Mouse (Mus musculus): Measurements from ENCODE around the gene Klra2.
"Not testable (repeated sequence)": the region's sequence is repeated elsewhere in the genome, so short reads cannot be mapped to it uniquely, and the experiment has no call there.

Gene Klra2

DNA sequence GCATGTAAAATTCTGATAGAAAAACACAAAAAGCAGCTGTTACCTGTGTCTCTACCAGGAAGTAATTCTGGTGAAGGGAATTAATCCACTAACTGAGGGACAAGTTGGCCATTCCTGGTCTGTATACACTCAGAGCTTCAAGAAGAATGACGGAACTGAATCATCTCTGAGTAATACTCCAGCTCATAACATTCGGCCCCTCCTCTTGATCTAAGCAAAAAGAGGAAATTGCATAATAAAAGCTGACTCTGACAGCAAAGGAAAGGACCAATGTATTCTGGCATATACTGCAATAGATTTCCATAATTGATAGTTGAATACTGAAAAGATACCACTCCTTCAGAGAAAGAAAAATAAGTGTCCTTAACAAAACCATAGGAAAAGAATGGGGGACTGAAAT, at the start of gene Klra2:
TSS of gene Klra2 (minus strand) at position 157 of the 400 bp plus-strand sequence.
- DNase-seq (ENCODE audit: low spot score), result no peak

DNA sequence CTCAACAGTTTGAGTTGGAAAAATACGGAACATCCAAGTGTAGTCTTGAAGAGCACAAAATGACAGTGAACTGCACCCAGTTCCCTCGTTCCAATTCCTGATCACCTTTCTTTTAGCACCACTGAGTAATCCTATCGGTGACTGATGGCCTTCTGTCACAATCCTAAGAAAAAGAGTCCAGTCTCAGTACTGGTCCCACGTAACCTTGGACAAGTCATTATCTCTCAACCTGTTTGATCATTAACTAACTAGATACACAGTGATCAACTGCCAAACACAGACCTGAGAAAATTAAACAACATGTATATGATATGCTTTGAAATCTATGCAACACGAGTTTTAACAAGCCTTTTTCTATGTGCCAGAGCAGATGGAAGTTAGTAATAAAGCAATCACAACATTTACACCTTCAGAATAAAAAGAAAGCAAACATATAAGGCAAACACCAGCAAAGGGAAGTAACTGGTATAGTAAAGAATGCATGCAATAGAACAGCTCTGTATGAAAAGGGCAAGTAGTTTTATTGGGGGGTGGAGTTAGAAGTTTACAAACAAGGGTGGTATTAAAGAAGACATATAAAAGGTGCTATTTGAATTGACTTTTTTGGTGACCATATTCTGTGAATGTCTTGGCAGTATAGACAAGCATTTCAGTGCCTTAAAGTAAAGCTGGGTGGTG, 47.4 kb upstream of the Klra2 start:
- no peak for DNase-seq (ENCODE audit: low spot score)

DNA sequence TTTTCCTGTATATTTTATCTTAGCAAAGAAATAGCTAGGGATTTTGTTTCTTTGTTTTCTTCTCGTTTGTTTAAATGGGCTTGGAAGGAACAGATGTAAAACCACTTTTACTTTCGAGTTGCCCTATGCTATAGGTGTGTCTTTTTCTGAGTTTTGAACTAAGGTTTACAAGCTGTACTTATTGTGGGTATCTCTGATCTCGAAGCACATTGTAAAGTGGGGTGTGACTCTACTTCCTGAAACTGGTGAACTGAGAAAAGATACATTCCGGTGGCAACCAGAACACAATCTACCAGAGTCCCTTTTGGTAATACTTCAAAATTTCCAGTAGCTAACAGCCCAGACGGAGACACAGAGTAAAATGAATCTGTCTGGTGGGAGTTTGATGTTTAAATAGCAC, 46.8 kb upstream of the Klra2 start:
- no peak for DNase-seq (ENCODE audit: low spot score)

DNA sequence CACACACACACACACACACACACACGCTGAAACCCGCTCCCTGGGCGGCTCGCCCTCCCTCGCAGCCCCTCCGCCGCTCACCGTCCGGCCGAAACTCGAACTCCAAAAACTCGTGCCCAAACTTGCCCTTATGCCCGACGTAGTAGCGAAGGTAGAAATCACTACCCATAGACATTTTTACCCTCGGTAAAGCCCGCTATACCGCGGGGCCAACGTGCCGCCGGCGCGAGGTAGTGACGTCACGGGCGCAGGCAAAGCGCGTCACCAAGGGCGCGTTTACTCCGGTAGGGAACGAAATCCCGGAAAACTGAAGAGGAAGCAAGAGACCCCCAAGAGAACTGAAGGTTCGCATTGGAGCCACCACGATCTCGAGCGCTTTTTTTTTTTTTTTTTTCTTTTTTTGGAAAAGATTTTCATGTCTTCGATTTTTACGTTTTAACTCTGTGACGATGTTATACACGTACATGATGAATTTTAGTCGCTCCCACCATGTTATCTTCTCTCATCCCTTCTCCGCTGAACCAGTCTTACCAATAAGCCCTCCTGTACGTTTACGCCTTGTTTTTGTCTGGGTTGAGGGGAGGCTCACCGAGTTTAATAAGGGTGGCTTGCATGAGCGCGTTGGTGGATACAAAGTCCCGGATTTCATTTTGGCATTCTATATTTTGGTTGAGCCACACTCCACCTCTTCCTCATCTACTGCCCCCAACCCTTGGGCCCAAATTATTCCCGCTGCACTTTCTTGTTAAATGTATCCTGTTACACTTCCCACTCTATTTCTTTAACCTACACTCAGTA, 46.0 kb upstream of the Klra2 start, which contains the start of gene Magohb:
TSS of gene Magohb (minus strand) at position 254 of the 798 bp plus-strand sequence.
- peak; percentile 96 for DNase-seq (ENCODE audit: low spot score)

DNA sequence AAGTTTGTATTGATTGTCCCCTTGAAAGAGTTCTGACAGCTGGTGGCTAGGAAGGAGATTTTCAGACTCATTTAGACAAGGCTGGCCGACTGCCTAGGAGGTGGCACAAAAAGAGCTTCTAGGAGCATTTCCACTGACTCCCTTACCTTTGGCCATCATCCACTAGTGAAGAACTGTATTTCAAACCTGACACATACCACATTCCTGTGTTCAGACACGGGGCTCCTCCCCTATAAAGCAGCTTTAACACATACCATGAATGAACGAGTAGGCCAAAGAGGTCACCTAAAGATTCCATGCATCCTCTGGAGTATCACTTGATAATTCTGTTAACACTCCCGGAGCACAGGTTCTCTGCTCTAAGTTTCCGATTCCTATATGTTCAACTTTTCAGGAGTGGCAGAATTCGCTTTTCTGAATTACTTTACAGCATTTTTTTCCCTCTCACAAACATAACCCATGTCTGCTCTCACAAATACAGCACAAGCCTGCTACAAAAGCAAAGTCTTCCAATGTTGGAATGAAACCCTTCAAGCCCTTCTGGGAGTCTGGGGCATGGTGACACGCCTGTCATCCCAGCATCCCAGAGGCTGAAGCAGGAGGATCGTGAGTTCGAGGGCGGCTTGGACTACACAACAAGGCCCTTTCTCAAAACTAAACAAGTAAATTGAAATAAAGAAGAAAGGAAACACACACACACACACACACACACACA, 45.3 kb upstream of the Klra2 start:
- DNase-seq (ENCODE audit: low spot score), result no peak

DNA sequence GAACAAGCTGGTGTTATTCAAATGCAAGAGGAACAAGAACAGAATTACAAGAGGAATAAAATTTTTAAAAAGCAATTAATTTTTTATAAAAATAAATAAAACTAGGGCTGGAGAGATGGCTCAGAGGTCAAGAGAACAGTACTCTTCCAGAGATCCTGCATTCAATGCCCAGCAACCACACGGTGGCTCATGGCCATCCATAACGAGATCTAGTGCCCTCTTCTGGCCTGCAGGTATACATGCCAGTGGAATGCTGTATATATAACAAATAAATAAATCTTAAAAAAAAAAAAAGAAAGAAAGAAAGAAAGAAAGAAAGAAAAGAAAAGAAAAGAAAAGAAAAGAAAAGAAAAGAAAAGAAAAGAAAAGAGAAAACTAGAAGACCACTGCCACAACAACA, 43.3 kb upstream of the Klra2 start:
- DNase-seq (ENCODE audit: low spot score), result no peak

DNA sequence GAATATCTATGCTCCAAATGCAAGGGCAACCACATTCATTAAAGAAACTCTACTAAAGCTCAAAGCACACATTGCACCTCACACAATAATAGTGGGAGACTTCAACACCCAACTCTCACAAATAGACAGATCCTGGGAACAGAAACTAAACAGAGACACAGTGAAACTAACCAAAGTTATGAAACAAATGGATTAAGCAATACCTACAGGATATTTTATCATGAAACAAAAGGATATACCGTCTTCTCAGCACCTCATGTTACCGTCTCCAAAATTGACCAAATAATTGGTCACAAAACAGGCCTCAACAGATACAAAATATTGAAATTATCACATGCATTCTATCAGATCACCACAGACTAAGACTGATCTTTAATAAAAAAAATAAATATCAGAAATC, 31.0 kb upstream of the Klra2 start:
- not testable (repeated sequence) for DNase-seq (ENCODE audit: low spot score)

DNA sequence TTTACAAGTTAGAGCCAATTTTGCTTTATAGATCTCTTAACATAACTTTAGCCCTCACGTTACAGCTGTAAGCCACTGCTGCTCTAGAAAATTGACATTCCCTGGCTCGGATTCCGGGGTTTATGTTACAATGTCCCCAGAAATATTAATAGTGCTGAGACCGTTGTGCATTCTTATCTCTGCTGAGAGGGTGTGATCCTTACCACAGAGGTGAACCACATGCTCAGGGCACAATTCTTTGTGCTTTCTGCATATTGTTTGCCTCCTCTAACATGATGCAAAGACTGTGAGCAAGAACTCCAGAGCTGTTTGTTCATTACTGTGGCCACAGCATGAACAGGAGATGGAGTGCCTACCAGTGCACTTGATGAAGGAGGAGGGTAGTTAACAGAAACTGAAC, 29.5 kb upstream of the Klra2 start:
- DNase-seq (ENCODE audit: low spot score), result no peak

DNA sequence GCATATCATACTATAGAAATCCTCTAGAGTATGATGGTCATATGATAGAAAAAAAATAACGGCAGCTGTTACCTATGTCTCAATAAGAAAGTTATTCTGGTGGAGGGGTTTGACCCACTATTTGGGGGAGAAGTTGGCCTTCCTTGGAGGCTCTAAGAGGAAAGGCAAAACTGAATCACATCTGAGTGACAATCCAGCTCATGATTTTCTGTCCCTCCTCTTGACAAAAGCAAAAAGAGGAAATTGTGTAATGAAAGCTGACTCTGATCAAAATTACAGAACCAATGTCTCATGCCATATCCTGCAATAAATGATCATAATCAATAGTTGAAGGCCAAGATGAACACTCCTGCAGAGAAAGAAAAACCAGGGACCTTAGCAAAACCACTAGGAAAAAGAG, 25.1 kb upstream of the Klra2 start:
- DNase-seq (ENCODE audit: low spot score), result no peak

DNA sequence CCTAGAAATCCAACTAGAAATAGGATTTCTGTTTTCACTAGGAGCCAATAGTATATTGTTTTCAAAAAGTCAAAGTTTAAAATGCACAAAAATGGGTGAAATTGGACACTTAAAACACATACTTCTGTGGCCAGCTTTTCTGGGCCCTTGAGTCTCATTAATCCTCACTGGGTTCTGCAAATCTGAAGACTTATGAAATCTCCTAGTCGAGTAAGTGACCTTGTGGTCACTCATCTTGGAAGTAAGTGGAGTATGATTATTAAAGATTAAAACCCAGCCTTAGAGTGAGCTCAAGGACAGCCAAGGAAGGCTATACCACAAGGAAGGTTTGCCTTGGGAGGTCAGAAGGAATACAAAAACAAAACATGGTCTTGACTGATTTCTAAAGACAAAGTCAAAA, 23.1 kb upstream of the Klra2 start:
- DNase-seq (ENCODE audit: low spot score), result no peak

DNA sequence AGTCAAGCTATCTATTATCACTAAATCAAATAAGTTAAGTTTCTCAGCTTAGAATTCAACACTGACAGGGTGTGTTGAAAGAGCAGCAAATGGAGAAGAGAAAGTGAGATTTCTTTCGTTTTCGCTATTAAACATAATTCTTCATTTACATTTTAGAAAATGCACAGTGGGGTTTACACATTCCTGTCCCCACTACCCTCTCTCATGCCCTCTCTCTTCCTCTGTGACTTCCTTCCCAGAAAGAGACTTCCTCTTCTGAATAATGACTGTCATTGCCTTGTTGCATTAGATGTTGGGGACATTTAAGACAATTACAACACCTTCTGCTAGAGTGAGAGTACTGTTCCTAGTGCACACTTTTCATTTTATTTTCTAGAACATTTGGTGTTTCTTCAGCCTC, 22.4 kb upstream of the Klra2 start:
- DNase-seq (ENCODE audit: low spot score), result no peak

DNA sequence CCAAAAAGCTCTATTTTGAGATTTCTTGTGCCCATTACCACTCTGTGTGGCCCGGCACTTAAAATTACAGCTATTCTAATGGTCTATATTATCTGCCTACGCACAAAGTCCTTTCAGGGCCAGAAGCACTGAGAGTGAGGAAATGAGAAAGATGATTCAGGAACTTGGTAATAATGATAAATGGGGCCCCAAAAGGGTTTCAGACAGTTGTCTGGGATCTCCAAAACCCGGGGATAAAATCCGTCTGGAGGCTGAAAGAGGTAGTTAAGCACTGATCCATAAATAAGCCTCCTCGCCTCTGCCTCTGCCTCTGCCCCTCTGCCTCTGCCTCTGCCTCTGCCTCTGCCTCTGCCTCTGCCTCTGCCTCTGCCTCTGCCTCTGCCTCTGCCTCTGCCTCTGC, 17.0 kb upstream of the Klra2 start:
- no peak for DNase-seq (ENCODE audit: low spot score)

DNA sequence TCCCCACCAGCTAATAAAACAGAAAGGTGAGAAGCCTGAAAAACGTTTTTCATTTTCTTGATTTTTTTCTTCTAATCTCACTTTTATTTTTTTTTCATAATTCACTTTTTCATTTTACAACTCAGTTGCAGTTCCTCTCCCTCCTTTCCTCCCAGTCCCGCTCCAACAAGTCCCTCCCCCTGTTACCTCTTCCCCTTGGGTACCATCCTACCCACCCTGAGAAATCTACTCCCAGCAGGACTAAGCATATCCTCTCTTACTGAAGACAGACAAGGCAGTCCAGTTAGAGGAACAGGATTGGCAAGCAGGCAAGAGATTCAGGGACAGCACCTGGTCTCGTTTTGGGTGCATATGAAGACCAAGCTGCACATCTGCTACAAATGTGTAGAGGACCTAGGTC, 15.6 kb upstream of the Klra2 start:
- DNase-seq (ENCODE audit: low spot score), result no peak

DNA sequence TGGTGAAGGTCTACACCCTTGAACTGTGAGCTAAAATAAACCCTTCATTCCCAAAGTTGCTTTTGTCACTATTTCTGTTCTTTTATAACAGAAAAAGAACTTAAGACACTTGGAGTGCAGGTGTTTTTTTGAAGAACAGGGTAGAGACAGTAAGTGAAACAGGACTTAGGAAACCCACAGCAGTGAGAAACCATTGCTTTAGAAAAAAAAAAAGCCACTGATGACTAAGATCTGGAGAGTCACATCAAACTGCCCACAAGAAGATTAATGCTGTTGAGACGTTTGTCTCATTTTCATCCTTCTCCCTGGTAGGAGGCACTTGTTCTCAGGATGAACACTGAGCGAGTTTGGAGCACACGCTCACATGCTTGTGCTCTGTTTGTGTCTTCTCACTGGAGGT, 14.8 kb upstream of the Klra2 start:
- no peak for DNase-seq (ENCODE audit: low spot score)

DNA sequence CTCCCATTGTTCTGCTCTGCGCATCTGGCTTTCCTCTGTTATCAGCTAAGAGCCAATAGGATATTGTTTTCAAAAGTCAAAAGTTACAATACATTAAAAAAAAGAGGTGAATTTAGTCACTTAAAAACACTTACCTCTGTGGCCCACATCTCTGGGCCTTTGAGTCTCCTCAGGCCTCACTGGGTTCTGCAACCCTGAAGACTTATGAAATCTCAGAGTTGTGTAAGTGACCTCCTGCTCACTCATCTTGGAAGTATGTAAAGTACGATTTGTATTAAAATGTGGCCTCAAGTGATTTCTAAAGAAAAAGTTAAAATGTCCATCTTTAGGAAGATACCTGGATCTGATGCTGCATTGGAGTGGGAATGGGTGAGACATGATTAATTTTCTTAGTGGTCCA, 2.1 kb downstream of the Klra2 start:
- no peak for DNase-seq (ENCODE audit: low spot score)
